ENCODE assay signal across 8 mouse cellular contexts in genomic region chr10:80136179-80136951, GRCm38 (mm10). TPM values are rescaled to one million over a fixed set of nuclear protein-coding genes. Genes with fewer than 3 reads are reported as not detected.
DNase-seq lines count a peak whose midpoint lies in the region; ATAC-seq and TF ChIP-seq lines count a peak whose summit lies in the region.

No protein-coding gene starts in this region.

- WGBS in heart, embryonic 12.5 days = 12% methylated on average over 43 of the region's 49 CpGs
- 21% methylated on average over 46 of the region's 49 CpGs for WGBS in forebrain, postnatal 0 days
- 28% methylated on average over 39 of the region's 49 CpGs for WGBS in liver, postnatal 0 days (ENCODE audit: insufficient replicate concordance)

- ATAC-seq in heart, embryonic 12.5 days (ENCODE audit: insufficient number of reproducible peaks, low FRiP score) = no peak
- ATAC-seq in forebrain, postnatal 0 days = no peak
- no peak for ATAC-seq in liver, postnatal 0 days

- peaks cover 41% of the 10 kb centered on the region for H3K27me3 ChIP-seq in heart, embryonic 12.5 days (replicated peaks)
- H3K27me3 ChIP-seq in forebrain, postnatal 0 days (ENCODE audit: insufficient read depth, low read length) = no peaks in the 10 kb centered on the region
- H3K27me3 ChIP-seq in liver, postnatal 0 days (ENCODE audit: insufficient read depth, low read length) = peaks cover 37% of the 10 kb centered on the region

- peak overlapping the region; percentile 29; the same call in 1 of the 2 replicates for H3K9ac ChIP-seq in heart, embryonic 12.5 days
- peak overlapping the region; percentile 29; the same call in 1 of the 2 replicates for H3K9ac ChIP-seq in ES-E14 (ENCODE audit: insufficient read depth, low read depth, low read length, poor library complexity, severe bottlenecking)
- peak overlapping the region; percentile 93 for H3K9ac ChIP-seq in forebrain, postnatal 0 days
- H3K9ac ChIP-seq in liver, postnatal 0 days (replicated peaks) = no peak overlapping the region

- no peak for TF ChIP-seq EP300 in liver, postnatal 0 days (IDR thresholded peaks at IDR 0.05; ENCODE audit: low read depth)

- no peak for TF ChIP-seq CTCF in forebrain, postnatal 0 days (IDR thresholded peaks at IDR 0.05; ENCODE audit: low read depth)
- no peak for TF ChIP-seq CTCF in liver, postnatal 0 days (IDR thresholded peaks at IDR 0.05; ENCODE audit: low read depth)

- peak overlapping the region; percentile 100 for H3K4me2 ChIP-seq in heart, embryonic 12.5 days
- peak overlapping the region; percentile 93 for H3K4me2 ChIP-seq in forebrain, postnatal 0 days (ENCODE audit: low read depth)
- peak overlapping the region; percentile 96 for H3K4me2 ChIP-seq in liver, postnatal 0 days (ENCODE audit: low read depth, low read length)

- H3K9me3 ChIP-seq in heart, embryonic 12.5 days (replicated peaks) = 0 out of 2 replicates have a peak, but pooled peaks cover 4% of the 10 kb centered on the region
- H3K9me3 ChIP-seq in ES-E14 (ENCODE audit: control insufficient read depth, insufficient read depth, low read depth, low read length) = no peaks in the 10 kb centered on the region
- no peaks in the 10 kb centered on the region for H3K9me3 ChIP-seq in forebrain, postnatal 0 days (ENCODE audit: low read length)
- no peaks in the 10 kb centered on the region for H3K9me3 ChIP-seq in liver, postnatal 0 days (ENCODE audit: low read length)

- peaks cover 18% of the 10 kb centered on the region for H3K36me3 ChIP-seq in heart, embryonic 12.5 days
- peaks cover 33% of the 10 kb centered on the region for H3K36me3 ChIP-seq in ES-E14 (ENCODE audit: control insufficient read depth, insufficient read depth, low read length, poor library complexity, severe bottlenecking)
- H3K36me3 ChIP-seq in forebrain, postnatal 0 days (ENCODE audit: insufficient read depth) = peaks cover 43% of the 10 kb centered on the region
- no peaks in the 10 kb centered on the region for H3K36me3 ChIP-seq in liver, postnatal 0 days (replicated peaks; ENCODE audit: insufficient read depth, low read length)

- DNase-seq in heart, postnatal 4 days = no peak
- DNase-seq in ES-E14 (ENCODE audit: low read depth, low spot score) = no peak
- DNase-seq in forebrain, postnatal 0 days = no peak
- no peak for DNase-seq in liver, postnatal 0 days
- DNase-seq in ovary, postnatal 10 days (ENCODE audit: low spot score) = no peak
- DNase-seq in urinary bladder, postnatal 14 days (ENCODE audit: low spot score) = no peak
- no peak for DNase-seq in embryo, embryonic 10 days (ENCODE audit: low spot score)

- peaks cover 59% of the 10 kb centered on the region for H3K4me1 ChIP-seq in heart, embryonic 12.5 days (replicated peaks)
- peaks cover 5 to 16% of the 10 kb centered on the region in 2 experiments; a peak in 3 of 4 replicates for H3K4me1 ChIP-seq in ES-E14 (ENCODE audit: control insufficient read depth in 2 of 2, insufficient read depth in 2 of 2, low read length in 2 of 2, poor library complexity in 1 of 2)
- H3K4me1 ChIP-seq in forebrain, postnatal 0 days (ENCODE audit: insufficient read depth) = peaks cover 12% of the 10 kb centered on the region; the same call in 1 of the 2 replicates
- H3K4me1 ChIP-seq in liver, postnatal 0 days (ENCODE audit: insufficient read depth) = peaks cover 47% of the 10 kb centered on the region

- peak overlapping the region; percentile 79 for H3K4me3 ChIP-seq in heart, embryonic 12.5 days
- peak overlapping the region; percentile 48 to 71 for H3K4me3 ChIP-seq in ES-E14 (ENCODE audit: insufficient read depth in 1 of 2, low read depth in 1 of 2, low read length in 2 of 2, poor library complexity in 1 of 2, severe bottlenecking in 1 of 2)
- peak overlapping the region; percentile 74 for H3K4me3 ChIP-seq in forebrain, postnatal 0 days (ENCODE audit: low read depth, low read length)
- H3K4me3 ChIP-seq in liver, postnatal 0 days (ENCODE audit: low read depth, low read length) = no peak overlapping the region

- in situ Hi-C loops in ES-E14 (cut with MboI; ENCODE audit: low sequenced_read_pairs in 2 of 2, unreplicated experiment in 2 of 2) = no loop called here

- no peak overlapping the region for H3K27ac ChIP-seq in heart, embryonic 12.5 days (ENCODE audit: poor library complexity, severe bottlenecking)
- H3K27ac ChIP-seq in ES-E14 (ENCODE audit: insufficient read depth, low read depth, low read length, poor library complexity, severe bottlenecking) = no peak overlapping the region
- peak overlapping the region; percentile 96 for H3K27ac ChIP-seq in forebrain, postnatal 0 days (ENCODE audit: low read depth, low read length)
- no peak overlapping the region for H3K27ac ChIP-seq in liver, postnatal 0 days (ENCODE audit: low read depth)

TF ChIP-seq in ES-E14, 5 proteins besides CTCF, POLR2A, EP300 and RAD21:
- TF ChIP-seq ZC3H11A (IDR thresholded peaks at IDR 0.05; ENCODE audit: borderline replicate concordance, low read depth, low read length) = no peak
- TF ChIP-seq MAFK (IDR thresholded peaks at IDR 0.05; ENCODE audit: insufficient read depth, low read depth, low read length) = no peak
- no peak for TF ChIP-seq CHD2 (IDR thresholded peaks at IDR 0.05; ENCODE audit: low read depth, low read length)
- no peak for TF ChIP-seq ZNF384 (IDR thresholded peaks at IDR 0.05; ENCODE audit: low read depth, low read length)
- TF ChIP-seq HCFC1 (IDR thresholded peaks at IDR 0.05; ENCODE audit: borderline replicate concordance, insufficient read depth, low read length) = no peak
TF ChIP-seq in ES-E14: peak in this region for 0.

RNA-seq across cellular contexts. Expression of gene Atp5d, which starts 2.1 kb away (rescaled TPM):
- polyA plus RNA-seq in heart, embryonic 12.5 days (2016; fragmentation: Nextera tagmentation; extraction: Ambion mirVana) = 827 and 861 TPM in 2 replicates
- 1,000 to 10,000 TPM in 1 of 2 experiments, 100 to 1,000 TPM in 1; 966 to 1,003 TPM for total RNA-seq in heart, postnatal 4 days (2021)
- total RNA-seq in ES-E14 (2012; rRNA removed) = 217 and 226 TPM in 2 replicates
- 154 and 193 TPM in 2 replicates for total RNA-seq in forebrain, postnatal 0 days (2014; rRNA removed)
- polyA plus RNA-seq in forebrain, postnatal 0 days (2015; fragmentation: Nextera tagmentation; extraction: Ambion mirVana) = 633 and 650 TPM in 2 replicates
- 537 and 576 TPM in 2 replicates for polyA plus RNA-seq in liver, postnatal 0 days (2015; fragmentation: Nextera tagmentation; extraction: Ambion mirVana)

RNA-seq across cellular contexts. Expression of gene Cbarp, which starts 4.3 kb away (rescaled TPM):
- polyA plus RNA-seq in heart, embryonic 12.5 days (2016; fragmentation: Nextera tagmentation; extraction: Ambion mirVana) = 1.7 and 3.6 TPM in 2 replicates
- total RNA-seq in heart, postnatal 4 days (2021) = 1 to 10 TPM; 3.7 to 5.1 TPM
- total RNA-seq in ES-E14 (2012; rRNA removed) = 20.9 and 41.0 TPM in 2 replicates
- total RNA-seq in forebrain, postnatal 0 days (2014; rRNA removed) = 114 and 151 TPM in 2 replicates
- polyA plus RNA-seq in forebrain, postnatal 0 days (2015; fragmentation: Nextera tagmentation; extraction: Ambion mirVana) = 57.5 and 68.2 TPM in 2 replicates
- polyA plus RNA-seq in liver, postnatal 0 days (2015; fragmentation: Nextera tagmentation; extraction: Ambion mirVana) = 0.11 and 0.18 TPM in 2 replicates

RNA-seq across cellular contexts. Expression of gene Midn, which starts 11.7 kb away (rescaled TPM):
- polyA plus RNA-seq in heart, embryonic 12.5 days (2016; fragmentation: Nextera tagmentation; extraction: Ambion mirVana) = 25.9 and 28.9 TPM in 2 replicates
- 100 to 1,000 TPM; 145 to 163 TPM for total RNA-seq in heart, postnatal 4 days (2021)
- 38.3 and 42.6 TPM in 2 replicates for total RNA-seq in ES-E14 (2012; rRNA removed)
- 91.5 and 120 TPM in 2 replicates for total RNA-seq in forebrain, postnatal 0 days (2014; rRNA removed)
- 19.3 and 21.3 TPM in 2 replicates for polyA plus RNA-seq in forebrain, postnatal 0 days (2015; fragmentation: Nextera tagmentation; extraction: Ambion mirVana)
- polyA plus RNA-seq in liver, postnatal 0 days (2015; fragmentation: Nextera tagmentation; extraction: Ambion mirVana) = 3.0 and 4.3 TPM in 2 replicates

RNA-seq across cellular contexts. Expression of gene Stk11, which starts 20.8 kb away (rescaled TPM):
- 10.8 and 13.8 TPM in 2 replicates for polyA plus RNA-seq in heart, embryonic 12.5 days (2016; fragmentation: Nextera tagmentation; extraction: Ambion mirVana)
- 10 to 100 TPM; 98.7 to 99.9 TPM for total RNA-seq in heart, postnatal 4 days (2021)
- total RNA-seq in ES-E14 (2012; rRNA removed) = 124 and 141 TPM in 2 replicates
- 77.2 and 77.8 TPM in 2 replicates for total RNA-seq in forebrain, postnatal 0 days (2014; rRNA removed)
- 13.6 and 14.8 TPM in 2 replicates for polyA plus RNA-seq in forebrain, postnatal 0 days (2015; fragmentation: Nextera tagmentation; extraction: Ambion mirVana)
- polyA plus RNA-seq in liver, postnatal 0 days (2015; fragmentation: Nextera tagmentation; extraction: Ambion mirVana) = 9.1 and 11.2 TPM in 2 replicates

RNA-seq across cellular contexts. Expression of gene Cirbp, which starts 29.4 kb away (rescaled TPM):
- 110 and 118 TPM in 2 replicates for polyA plus RNA-seq in heart, embryonic 12.5 days (2016; fragmentation: Nextera tagmentation; extraction: Ambion mirVana)
- total RNA-seq in heart, postnatal 4 days (2021) = 100 to 1,000 TPM; 163 to 193 TPM
- total RNA-seq in ES-E14 (2012; rRNA removed) = 69.6 and 105 TPM in 2 replicates
- total RNA-seq in forebrain, postnatal 0 days (2014; rRNA removed) = 345 and 424 TPM in 2 replicates
- 834 and 838 TPM in 2 replicates for polyA plus RNA-seq in forebrain, postnatal 0 days (2015; fragmentation: Nextera tagmentation; extraction: Ambion mirVana)
- polyA plus RNA-seq in liver, postnatal 0 days (2015; fragmentation: Nextera tagmentation; extraction: Ambion mirVana) = 87.0 and 93.3 TPM in 2 replicates
